Mouse (Mus musculus): ENCODE data around the gene Ctdspl.
A peak's percentile ranks its signal among the peaks of the same experiment; 100 is the strongest.

The Ctdspl gene

DNA sequence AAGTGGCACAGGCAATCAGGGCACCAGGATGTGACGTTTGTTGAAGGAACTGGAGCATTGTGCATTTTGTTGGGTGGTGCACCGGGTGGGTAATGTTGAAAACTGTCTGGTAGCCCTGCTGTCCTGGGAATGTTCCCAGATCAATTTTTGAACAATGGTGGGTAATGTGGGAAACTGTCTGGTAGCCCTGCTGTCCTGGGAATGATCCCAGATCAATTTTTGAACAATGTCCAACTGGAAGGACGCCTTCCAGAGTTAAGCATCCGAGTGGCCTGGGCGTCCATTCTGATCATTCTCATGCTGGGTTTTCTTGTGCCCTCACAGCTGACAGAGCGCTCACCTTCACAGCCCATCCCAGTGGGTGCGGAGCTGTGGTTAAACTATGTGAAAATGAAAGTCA, 101.1 kb downstream of the Ctdspl start:
- DNase-seq (ENCODE audit: low read depth, low spot score), result no peak

- no peak for DNase-seq (ENCODE audit: low read depth, low spot score)
These were observed 102.3 kb downstream of the Ctdspl start for GRCm38 (mm10) chr9:119028226-119029195.

- peak; percentile 49 for DNase-seq (ENCODE audit: low read depth, low spot score)
These were observed 103.3 kb downstream of the Ctdspl start for GRCm38 (mm10) chr9:119029568-119029967.

- no peak for DNase-seq (ENCODE audit: low read depth, low spot score)
These were observed 104.8 kb downstream of the Ctdspl start for GRCm38 (mm10) chr9:119031038-119031437.

DNA sequence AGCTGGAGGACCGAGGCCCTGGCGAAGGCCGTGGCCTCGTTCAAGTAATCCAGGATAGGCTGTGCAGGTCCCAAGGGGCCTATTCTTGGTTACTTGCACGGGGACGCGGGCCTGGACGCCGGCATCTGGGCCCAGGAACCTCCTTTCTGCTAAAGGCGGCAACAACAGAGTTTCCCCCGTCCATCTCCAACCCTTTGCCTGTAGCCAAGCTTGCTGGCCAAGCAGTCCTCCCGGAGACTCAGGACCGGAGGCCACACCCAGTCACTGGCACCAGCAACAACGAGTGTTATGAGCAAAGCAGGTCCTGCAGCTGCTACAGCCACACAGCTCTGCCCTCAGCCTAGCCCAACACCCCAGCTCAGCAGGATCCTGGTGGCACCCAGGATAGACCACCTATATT, 105.5 kb downstream of the Ctdspl start:
- DNase-seq (ENCODE audit: low read depth, low spot score), result no peak

DNA sequence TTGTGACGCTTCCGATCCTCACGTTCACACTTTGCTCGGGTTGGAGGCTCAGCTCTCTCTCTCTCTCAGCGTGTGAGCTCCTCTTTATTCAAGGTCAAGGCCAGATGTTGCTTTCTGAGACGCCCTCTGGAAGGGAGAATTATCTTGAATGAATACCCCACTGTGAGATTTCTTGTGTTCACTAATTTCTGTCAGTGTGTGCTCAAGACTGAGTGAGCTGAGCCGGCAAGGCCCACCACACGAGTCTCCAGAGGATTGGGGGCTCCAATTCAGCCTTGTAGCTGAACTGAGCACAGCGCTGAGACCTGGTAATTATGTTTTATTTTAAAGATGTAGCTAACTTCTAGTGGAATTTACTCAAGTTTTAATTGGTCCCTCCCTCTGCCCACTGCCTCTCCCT, 106.3 kb downstream of the Ctdspl start:
- DNase-seq (ENCODE audit: low read depth, low spot score), result no peak

- DNase-seq (ENCODE audit: low read depth, low spot score), result peak; percentile 50
These were observed 107.1 kb downstream of the Ctdspl start for GRCm38 (mm10) chr9:119033111-119033921.

DNA sequence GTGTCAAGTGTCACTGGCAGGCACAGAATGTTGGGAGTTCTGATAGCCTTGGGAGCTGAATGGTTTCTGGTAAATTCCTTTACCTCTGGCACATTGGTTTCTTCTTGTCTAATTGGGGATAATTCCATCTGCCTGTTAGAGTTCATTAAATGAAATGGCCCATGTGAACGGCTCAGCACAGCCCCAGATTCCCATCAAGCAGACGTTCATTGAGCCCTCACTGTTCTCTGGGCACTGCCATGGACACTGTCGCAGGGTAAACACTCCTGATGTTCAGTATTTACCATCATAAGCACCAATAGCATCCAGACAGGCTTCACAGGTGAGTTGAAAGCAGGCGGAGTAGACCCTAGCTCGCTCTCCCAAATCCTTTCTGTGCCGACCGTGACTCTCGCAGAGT, 107.8 kb downstream of the Ctdspl start:
- DNase-seq (ENCODE audit: low read depth, low spot score), result no peak

- DNase-seq (ENCODE audit: low read depth, low spot score), result no peak
These were observed 108.7 kb downstream of the Ctdspl start for GRCm38 (mm10) chr9:119034676-119035665.

DNA sequence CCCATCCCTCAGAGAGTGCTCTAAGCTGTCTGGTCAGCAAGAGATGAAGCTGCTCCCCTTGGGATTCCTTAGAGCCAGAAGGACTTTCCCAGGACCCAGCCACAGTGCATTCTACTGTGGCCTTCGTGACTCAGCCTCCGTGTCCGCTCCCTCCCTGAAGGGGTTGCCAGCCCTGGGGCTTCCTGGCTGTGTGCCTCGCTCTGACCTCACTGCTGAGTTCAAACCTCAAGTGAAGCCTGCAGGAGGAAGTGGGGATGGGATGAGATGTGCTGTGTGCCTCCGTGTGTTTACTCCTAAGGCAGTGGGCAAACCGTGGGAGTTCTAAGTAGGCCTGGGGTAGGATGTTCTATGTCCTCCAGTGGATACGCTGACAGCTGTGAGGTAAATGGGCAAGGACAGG, 109.6 kb downstream of the Ctdspl start:
- DNase-seq (ENCODE audit: low read depth, low spot score), result no peak

GRCm38 (mm10) chr9:119037076-119037730, 111.0 kb downstream of the Ctdspl start:
- no peak for DNase-seq (ENCODE audit: low read depth, low spot score)

DNA sequence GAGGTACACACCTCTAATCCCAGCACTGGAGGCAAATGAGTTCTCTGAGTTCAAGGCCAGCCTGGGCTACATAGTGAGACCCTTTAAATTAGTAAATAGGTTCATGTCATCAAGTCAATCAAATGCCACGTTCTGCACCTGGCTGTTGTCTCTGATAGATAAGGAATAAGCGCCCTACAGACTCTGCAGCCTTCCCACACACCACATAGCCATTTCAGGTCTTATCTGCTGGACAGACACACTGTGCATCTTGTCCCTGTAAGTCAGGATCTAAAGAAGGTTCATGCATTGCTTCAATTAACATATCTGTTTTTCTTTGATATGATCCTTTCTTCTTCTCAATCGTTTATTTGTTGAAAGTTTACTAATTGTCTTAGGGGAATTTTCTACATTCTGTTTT, 112.3 kb downstream of the Ctdspl start:
- DNase-seq (ENCODE audit: low read depth, low spot score), result no peak

DNA sequence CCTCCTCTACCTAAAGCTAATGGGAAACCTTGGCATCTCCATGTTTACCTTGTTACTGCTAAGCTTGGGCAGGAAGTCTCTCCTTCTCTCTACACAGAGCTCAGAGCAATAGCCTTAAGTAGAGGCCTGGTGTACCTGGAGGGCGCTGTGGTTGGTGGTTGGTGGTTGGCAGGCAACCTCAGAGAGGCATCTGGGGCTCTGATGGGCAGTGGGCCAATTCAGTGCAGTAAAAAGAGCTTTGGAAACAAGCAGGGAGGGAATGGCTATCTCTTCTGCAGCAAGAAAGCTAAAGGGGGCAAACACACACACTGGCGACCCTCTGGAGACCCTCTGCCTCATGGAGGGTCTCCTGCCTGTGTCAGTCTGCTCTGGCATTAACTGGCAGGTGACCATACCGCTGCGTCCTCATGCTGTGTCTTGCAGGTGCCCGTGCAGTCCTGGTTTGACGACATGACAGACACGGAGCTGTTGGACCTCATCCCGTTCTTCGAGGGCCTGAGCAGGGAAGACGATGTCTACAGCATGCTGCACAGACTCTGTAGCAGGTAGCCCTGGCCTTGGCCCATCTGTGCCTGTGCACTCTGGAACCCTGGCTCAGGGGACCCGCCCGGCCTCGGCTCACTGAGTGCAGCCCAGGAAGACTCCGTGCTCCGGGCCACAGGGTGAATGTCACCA, 114.0 kb downstream of the Ctdspl start:
- DNase-seq (ENCODE audit: low read depth, low spot score), result no peak

- no peak for DNase-seq (ENCODE audit: low read depth, low spot score)
These were observed 122.1 kb downstream of the Ctdspl start for GRCm38 (mm10) chr9:119048182-119048903.

DNA sequence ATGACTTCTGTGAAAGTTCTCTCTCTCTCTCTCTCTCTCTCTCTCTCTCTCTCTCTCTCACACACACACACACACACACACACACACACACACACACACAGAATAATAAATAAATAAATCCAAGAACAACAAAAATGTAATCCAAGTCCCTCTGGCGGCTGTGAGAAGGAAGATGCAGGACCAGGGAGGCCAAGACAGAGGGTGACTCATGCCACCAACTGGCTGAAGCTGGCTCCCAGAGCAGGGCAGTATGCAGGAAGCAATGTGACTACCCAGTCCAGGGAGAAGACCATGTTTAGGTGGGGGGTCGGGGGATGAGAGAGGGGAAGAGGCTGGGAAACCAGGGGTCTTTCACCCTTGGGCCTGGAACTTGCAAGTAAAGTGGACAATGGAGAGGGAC, 124.9 kb downstream of the Ctdspl start:
- DNase-seq (ENCODE audit: low read depth, low spot score), result no peak

DNA sequence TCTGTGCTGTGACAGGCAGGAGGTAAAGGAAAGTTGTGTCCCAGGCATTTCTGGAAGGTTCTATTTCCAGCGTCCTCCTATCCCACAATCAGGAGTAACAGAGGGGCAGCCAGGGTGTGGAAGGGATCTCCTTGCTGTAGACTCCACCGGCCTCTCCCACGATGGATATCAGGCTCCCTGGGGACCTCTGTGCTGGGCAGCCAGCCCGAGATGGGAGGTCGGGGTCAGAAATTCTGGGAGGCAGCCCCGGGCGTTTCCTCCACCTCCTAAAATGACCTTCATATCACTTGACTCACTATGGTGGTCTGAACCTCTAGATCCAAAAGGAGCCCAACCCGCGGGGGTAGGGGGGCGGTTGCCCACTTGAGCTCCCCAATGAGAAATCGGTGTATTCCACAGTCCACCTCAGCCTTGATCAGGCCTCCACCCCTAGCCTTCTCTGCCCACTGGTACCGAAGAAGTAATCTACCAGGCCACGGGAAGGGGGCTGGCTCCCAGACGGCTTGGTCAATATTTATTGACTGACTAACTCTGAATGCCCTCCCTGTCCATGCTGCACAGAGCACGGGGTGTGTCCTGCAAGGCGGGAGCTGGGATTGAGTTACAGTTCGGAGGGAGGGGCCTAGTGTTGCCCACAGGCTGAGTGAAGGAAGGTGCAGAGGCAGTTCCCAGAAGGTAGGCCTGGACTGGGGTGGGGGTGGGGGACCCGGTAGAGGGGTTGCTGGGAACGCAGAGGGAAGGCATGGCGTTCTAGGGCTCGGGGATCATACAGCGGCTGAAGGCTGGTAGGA, 126.1 kb downstream of the Ctdspl start, which contains the start of gene Vill:
TSS of gene Vill (plus strand) at position 625 of the 791 bp plus-strand sequence.
- DNase-seq (ENCODE audit: low read depth, low spot score), result peak; percentile 77

DNA sequence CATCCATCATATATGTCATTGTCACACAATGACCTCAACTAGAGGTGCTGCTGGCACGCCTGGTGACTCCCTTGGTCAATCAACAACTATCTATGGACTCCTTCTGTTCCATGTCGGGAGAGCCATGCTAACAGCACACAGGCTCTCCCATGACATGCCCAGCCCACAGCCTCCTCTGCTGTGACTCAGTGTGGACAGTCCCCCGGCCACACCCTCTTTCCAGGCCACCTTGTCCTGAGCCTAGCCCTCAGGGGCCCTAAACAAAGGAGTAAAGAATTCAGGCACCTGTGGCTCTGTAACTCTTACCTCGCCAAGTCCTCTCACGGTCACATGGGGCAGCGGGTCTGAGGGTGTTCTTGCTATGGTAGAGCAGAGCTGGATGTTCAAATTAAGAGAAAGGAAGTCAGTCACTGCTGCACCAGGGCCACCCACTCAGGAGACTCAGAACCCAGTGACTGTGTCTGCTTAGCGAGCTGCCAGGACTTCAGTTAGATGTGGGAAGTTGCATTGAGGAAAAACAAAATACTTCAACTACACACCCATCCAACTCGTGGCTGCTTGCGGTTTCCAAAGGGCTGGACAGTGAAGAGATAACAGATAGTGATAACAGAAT, 127.8 kb downstream of the Ctdspl start:
- DNase-seq (ENCODE audit: low read depth, low spot score), result no peak

DNA sequence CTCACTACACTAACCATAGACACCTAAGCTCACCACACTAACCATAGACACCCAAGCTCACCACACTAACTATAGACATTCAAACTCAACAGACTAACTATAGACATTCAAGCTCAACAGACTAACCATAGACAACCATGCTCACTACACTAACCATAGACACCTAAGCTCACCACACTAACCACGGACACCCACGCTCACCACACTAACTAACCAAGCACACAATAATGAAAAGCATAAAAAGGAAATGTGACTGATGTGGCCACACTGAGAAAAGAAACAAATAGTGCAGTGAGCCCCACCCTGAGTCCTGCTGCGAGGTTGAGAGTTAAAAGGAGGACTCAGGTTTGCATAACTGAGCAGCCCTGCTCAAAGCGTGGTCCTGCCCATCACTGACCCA, 129.1 kb downstream of the Ctdspl start:
- DNase-seq (ENCODE audit: low read depth, low spot score), result no peak

All from mesoderm, embryonic 11.5 days (tissue).